Mouse (Mus musculus): ENCODE measurements at regions not wholly inside any gene's neighbourhood (a gene's known extent, or its start where the extent isn't known, plus 50 kb on each side); places are given as distances from the start of the nearest gene placed in this dataset.

- H3K79me3 ChIP-seq (ENCODE audit: low read depth): no peaks in the 10 kb centered on the region
- TF ChIP-seq FOSL1 (IDR thresholded peaks at IDR 0.05; ENCODE audit: insufficient read depth, low read length, poor library complexity, severe bottlenecking): no peak
- no peak for TF ChIP-seq MYOD1 (IDR thresholded peaks at IDR 0.05; ENCODE audit: control insufficient read depth, insufficient read length, low read depth)
- no peak for TF ChIP-seq MAX (IDR thresholded peaks at IDR 0.05)
- no peak for TF ChIP-seq USF1 (IDR thresholded peaks at IDR 0.05; ENCODE audit: low read depth)
- TF ChIP-seq MYOG (IDR thresholded peaks at IDR 0.05; ENCODE audit: control insufficient read depth, extremely low read depth, insufficient read length): no peak
- TF ChIP-seq CTCF (IDR thresholded peaks at IDR 0.05; ENCODE audit: control insufficient read depth, insufficient read depth, insufficient read length): no peak
- TF ChIP-seq CEBPB (IDR thresholded peaks at IDR 0.05; ENCODE audit: low read depth): no peak
- no peaks in the 10 kb centered on the region for H3K36me3 ChIP-seq (ENCODE audit: control insufficient read depth, insufficient read depth)
- no peak overlapping the region for H3ac ChIP-seq (ENCODE audit: control insufficient read depth, insufficient read length, low read depth)
- no peak overlapping the region for H3K4me3 ChIP-seq (ENCODE audit: insufficient read depth, poor library complexity, severe bottlenecking)
- H3K79me2 ChIP-seq (ENCODE audit: control insufficient read depth, insufficient read depth): no peaks in the 10 kb centered on the region
- H3K27me3 ChIP-seq (ENCODE audit: control insufficient read depth, insufficient read depth, insufficient read length): no peaks in the 10 kb centered on the region
These were observed 70.5 kb downstream of the Rchy1 start for GRCm38 (mm10) chr5:91892338-91892737.

GRCm38 (mm10) chr5:91881771-91882170 lies 81.1 kb downstream of the Rchy1 start:
- H3K27me3 ChIP-seq (ENCODE audit: control insufficient read depth, insufficient read depth, insufficient read length): no peaks in the 10 kb centered on the region
- H3ac ChIP-seq (ENCODE audit: control insufficient read depth, insufficient read length, low read depth): no peak overlapping the region
- no peaks in the 10 kb centered on the region for H3K79me3 ChIP-seq (ENCODE audit: low read depth)
- H3K36me3 ChIP-seq (ENCODE audit: control insufficient read depth, insufficient read depth): no peaks in the 10 kb centered on the region
- no peaks in the 10 kb centered on the region for H3K79me2 ChIP-seq (ENCODE audit: control insufficient read depth, insufficient read depth)
- TF ChIP-seq FOSL1 (IDR thresholded peaks at IDR 0.05; ENCODE audit: insufficient read depth, low read length, poor library complexity, severe bottlenecking) (no peak), USF1 (IDR thresholded peaks at IDR 0.05; ENCODE audit: low read depth) (no peak), MYOG (IDR thresholded peaks at IDR 0.05; ENCODE audit: control insufficient read depth, extremely low read depth, insufficient read length) (no peak), CTCF (IDR thresholded peaks at IDR 0.05; ENCODE audit: control insufficient read depth, insufficient read depth, insufficient read length) (no peak), MAX (IDR thresholded peaks at IDR 0.05) (no peak)
- H3K4me3 ChIP-seq (ENCODE audit: insufficient read depth, poor library complexity, severe bottlenecking): no peak overlapping the region

GRCm38 (mm10) chr5:91880231-91880630 lies 82.6 kb downstream of the Rchy1 start:
- H3K79me3 ChIP-seq (ENCODE audit: low read depth): no peaks in the 10 kb centered on the region

GRCm38 (mm10) chr5:91878627-91879026 lies 84.2 kb downstream of the Rchy1 start:
- H3K79me2 ChIP-seq (ENCODE audit: control insufficient read depth, insufficient read depth): no peaks in the 10 kb centered on the region
- TF ChIP-seq MYOG (IDR thresholded peaks at IDR 0.05; ENCODE audit: control insufficient read depth, extremely low read depth, insufficient read length) (no peak), CEBPB (IDR thresholded peaks at IDR 0.05; ENCODE audit: low read depth) (no peak), MYOD1 (IDR thresholded peaks at IDR 0.05; ENCODE audit: control insufficient read depth, insufficient read length, low read depth) (no peak), CTCF (IDR thresholded peaks at IDR 0.05; ENCODE audit: control insufficient read depth, insufficient read depth, insufficient read length) (no peak), USF1 (IDR thresholded peaks at IDR 0.05; ENCODE audit: low read depth) (no peak), MAX (IDR thresholded peaks at IDR 0.05) (no peak), FOSL1 (IDR thresholded peaks at IDR 0.05; ENCODE audit: insufficient read depth, low read length, poor library complexity, severe bottlenecking) (no peak)
- no peaks in the 10 kb centered on the region for H3K36me3 ChIP-seq (ENCODE audit: control insufficient read depth, insufficient read depth)
- H3K79me3 ChIP-seq (ENCODE audit: low read depth): no peaks in the 10 kb centered on the region
- no peak overlapping the region for H3ac ChIP-seq (ENCODE audit: control insufficient read depth, insufficient read length, low read depth)
- no peak overlapping the region for H3K4me3 ChIP-seq (ENCODE audit: insufficient read depth, poor library complexity, severe bottlenecking)
- H3K27me3 ChIP-seq (ENCODE audit: control insufficient read depth, insufficient read depth, insufficient read length): no peaks in the 10 kb centered on the region

More at GRCm38 (mm10) chr5:91880231-91880630, 82.6 kb downstream of the Rchy1 start:
- no peak for TF ChIP-seq MAX (IDR thresholded peaks at IDR 0.05)
- TF ChIP-seq FOSL1 (IDR thresholded peaks at IDR 0.05; ENCODE audit: insufficient read depth, low read length, poor library complexity, severe bottlenecking): no peak
- no peak for TF ChIP-seq MYOG (IDR thresholded peaks at IDR 0.05; ENCODE audit: control insufficient read depth, extremely low read depth, insufficient read length)
- TF ChIP-seq USF1 (IDR thresholded peaks at IDR 0.05; ENCODE audit: low read depth): no peak
- no peak for TF ChIP-seq MYOD1 (IDR thresholded peaks at IDR 0.05; ENCODE audit: control insufficient read depth, insufficient read length, low read depth)
- TF ChIP-seq CEBPB (IDR thresholded peaks at IDR 0.05; ENCODE audit: low read depth): no peak
- no peak for TF ChIP-seq CTCF (IDR thresholded peaks at IDR 0.05; ENCODE audit: control insufficient read depth, insufficient read depth, insufficient read length)
- Histone ChIP-seq H3ac (ENCODE audit: control insufficient read depth, insufficient read length, low read depth) (no peak overlapping the region), H3K36me3 (ENCODE audit: control insufficient read depth, insufficient read depth) (no peaks in the 10 kb centered on the region), H3K79me2 (ENCODE audit: control insufficient read depth, insufficient read depth) (no peaks in the 10 kb centered on the region), H3K4me3 (ENCODE audit: insufficient read depth, poor library complexity, severe bottlenecking) (no peak overlapping the region), H3K27me3 (ENCODE audit: control insufficient read depth, insufficient read depth, insufficient read length) (no peaks in the 10 kb centered on the region)

GRCm38 (mm10) chr5:91876682-91877031 lies 86.2 kb downstream of the Rchy1 start:
- Histone ChIP-seq H3K36me3 (ENCODE audit: control insufficient read depth, insufficient read depth) (no peaks in the 10 kb centered on the region), H3ac (ENCODE audit: control insufficient read depth, insufficient read length, low read depth) (no peak overlapping the region), H3K79me3 (ENCODE audit: low read depth) (no peaks in the 10 kb centered on the region), H3K27me3 (ENCODE audit: control insufficient read depth, insufficient read depth, insufficient read length) (no peaks in the 10 kb centered on the region), H3K4me3 (ENCODE audit: insufficient read depth, poor library complexity, severe bottlenecking) (no peak overlapping the region), H3K79me2 (ENCODE audit: control insufficient read depth, insufficient read depth) (no peaks in the 10 kb centered on the region)
- TF ChIP-seq FOSL1 (IDR thresholded peaks at IDR 0.05; ENCODE audit: insufficient read depth, low read length, poor library complexity, severe bottlenecking) (no peak), USF1 (IDR thresholded peaks at IDR 0.05; ENCODE audit: low read depth) (no peak), CEBPB (IDR thresholded peaks at IDR 0.05; ENCODE audit: low read depth) (no peak), MYOG (IDR thresholded peaks at IDR 0.05; ENCODE audit: control insufficient read depth, extremely low read depth, insufficient read length) (no peak)

- no peak overlapping the region for H3K4me3 ChIP-seq (ENCODE audit: insufficient read depth, poor library complexity, severe bottlenecking)
- peak; percentile 69 for TF ChIP-seq MYOD1 (IDR thresholded peaks at IDR 0.05; ENCODE audit: control insufficient read depth, insufficient read length, low read depth)
- no peak for TF ChIP-seq USF1 (IDR thresholded peaks at IDR 0.05; ENCODE audit: low read depth)
- H3ac ChIP-seq (ENCODE audit: control insufficient read depth, insufficient read length, low read depth): no peak overlapping the region
- H3K79me3 ChIP-seq (ENCODE audit: low read depth): no peaks in the 10 kb centered on the region
- no peaks in the 10 kb centered on the region for H3K36me3 ChIP-seq (ENCODE audit: control insufficient read depth, insufficient read depth)
- no peaks in the 10 kb centered on the region for H3K27me3 ChIP-seq (ENCODE audit: control insufficient read depth, insufficient read depth, insufficient read length)
- H3K79me2 ChIP-seq (ENCODE audit: control insufficient read depth, insufficient read depth): no peaks in the 10 kb centered on the region
These were observed 86.8 kb downstream of the Rchy1 start for GRCm38 (mm10) chr5:91875875-91876681.

Measured in C2C12 (cell line).